Mouse (Mus musculus) c-Kit-negative CD71-positive TER-119-positive erythroid progenitor cells, embryonic 14.5 days (primary cell): ENCODE data around the gene Prdx2.

Source experiments
- DNase-seq: peaks from one replicate; pipeline ENCODE4 v3.0.0-alpha.2; 2013; ENCODE audit warnings: low read depth, low spot score

Gene Prdx2

DNA sequence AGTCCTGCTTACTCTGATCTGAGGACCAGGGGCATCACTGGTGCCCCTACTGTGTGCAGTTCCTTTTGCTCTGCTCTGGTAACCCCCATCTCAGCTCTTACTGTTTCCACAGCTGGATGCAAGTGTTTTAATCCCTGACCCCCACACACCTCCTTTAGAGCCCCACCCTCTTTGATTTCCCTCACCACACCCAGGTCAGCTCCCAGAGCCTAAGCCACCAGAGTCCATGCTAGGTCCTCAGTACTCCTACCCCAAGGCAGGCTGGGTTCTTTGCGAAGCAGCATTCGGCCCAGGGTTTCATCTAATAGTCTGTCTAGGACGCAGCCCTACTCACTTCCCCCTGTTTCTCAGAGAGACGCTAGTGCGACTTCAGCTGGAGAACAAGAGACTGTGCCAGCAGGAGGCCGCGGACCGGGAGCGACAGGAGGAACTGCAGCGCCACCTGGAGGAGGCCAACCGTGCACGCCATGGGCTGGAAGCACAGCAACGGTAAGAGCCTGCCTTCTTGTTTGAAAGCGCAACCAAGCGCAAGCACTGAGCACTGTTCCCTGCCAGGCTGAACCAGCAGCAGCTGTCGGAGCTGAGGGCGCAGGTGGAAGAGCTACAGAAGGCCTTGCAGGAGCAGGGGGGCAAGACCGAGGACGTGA lies 28.4 kb downstream of the Prdx2 start:
- DNase-seq = peak; percentile 65

- DNase-seq = no peak
Observed at GRCm38 (mm10) chr8:85007686-85008085, 38.3 kb downstream of the Prdx2 start.

GRCm38 (mm10) chr8:85011242-85011641 lies 41.9 kb downstream of the Prdx2 start:
- no peak for DNase-seq

DNA sequence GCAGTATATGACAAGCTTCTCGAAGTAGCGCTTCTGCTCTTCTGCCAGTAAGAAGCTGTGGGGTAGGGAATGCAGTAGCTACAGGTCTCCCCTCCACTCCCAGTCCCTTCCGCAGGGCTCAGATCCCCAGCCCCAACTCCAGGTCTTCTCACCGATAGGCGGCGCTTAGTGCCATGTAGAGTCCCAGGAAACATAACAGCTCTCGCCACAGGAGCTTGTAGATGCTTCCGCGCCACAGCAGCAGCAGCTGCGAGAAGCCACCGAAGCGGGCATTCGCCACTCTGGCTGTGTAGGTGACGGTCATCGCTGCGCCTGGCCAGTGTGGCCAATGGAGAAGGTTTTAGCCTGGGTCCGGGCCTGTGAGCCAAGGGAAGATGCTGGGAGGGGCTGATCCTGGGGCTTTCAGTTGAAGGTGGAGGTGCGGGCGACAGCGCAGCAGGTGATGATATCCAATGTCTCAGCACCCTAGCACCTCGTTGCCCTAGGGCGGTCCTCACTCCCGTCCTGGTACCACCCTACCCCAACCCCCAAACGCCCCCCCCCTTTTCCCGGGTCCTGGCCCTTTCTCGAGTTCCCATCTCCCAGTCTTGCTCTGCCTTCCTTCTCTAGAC lies 43.9 kb downstream of the Prdx2 start:
- DNase-seq = no peak

DNA sequence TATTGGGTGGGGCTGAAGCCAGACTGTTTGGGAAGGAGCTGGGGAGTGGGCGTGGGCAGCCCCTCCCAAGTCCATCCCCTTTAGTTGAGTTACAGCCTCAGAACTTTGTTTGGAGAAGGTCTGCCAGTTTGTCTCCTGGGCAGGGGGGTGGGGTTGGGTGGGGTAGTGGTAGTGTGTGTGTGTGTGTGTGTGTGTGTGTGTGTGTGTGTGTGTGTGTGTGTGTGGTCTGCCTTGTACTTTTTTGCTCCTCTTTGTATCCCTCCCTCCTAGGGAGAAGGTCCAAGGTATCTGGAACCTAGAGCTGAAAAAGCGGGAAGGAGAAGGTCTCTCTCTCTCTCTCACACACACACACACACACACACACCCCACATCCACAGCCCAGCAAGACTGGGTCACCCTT lies 45.0 kb downstream of the Prdx2 start, which contains the start of gene Best2:
TSS of gene Best2 (minus strand) at position 101 of the 400 bp plus-strand sequence.
- DNase-seq = no peak

DNA sequence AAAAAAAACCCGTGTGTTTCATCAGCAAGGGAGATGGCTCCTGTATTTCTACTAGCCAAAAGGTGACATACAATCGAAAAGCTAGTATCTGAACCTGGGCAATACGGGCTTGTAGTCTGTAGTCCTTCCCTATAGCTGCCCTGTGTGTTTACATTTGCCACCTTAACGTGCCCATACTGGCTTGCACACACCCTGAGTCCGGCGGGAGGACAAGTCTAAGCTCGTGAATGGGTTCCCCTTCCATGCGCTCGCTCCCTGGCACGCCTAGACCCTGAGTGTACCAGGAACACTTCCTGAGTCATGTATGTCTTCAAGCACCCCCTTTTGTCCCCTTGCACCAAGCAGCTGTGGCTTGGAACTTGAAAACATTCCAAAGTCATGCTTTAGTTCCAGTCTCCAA lies 47.3 kb downstream of the Prdx2 start:
- DNase-seq = no peak

GRCm38 (mm10) chr8:85017209-85017608 lies 47.8 kb downstream of the Prdx2 start:
- no peak for DNase-seq

- DNase-seq = no peak
Observed at GRCm38 (mm10) chr8:85021514-85022055, 52.2 kb downstream of the Prdx2 start.

DNA sequence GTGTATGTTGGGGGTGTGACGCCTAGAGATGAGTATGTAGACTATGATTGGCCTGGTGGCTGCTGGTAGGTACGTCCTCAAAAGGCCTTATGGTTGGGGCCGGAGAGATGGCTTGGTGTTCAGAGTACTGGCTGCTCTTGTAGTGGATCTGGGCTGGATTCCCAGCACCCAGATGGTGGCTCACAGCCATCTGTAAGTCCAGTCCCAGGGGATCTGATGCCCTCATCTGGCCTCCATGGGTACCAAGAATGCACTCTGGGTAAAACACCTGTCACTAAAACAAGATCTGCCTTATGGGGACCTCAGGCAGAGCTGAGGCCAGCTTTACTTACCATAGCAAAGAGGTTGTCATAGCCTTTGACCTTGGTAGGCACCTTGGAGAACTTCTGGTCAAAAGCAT lies 54.5 kb downstream of the Prdx2 start:
- DNase-seq = no peak
